Mouse (Mus musculus): Measurements from ENCODE around the gene Fbln1.
A peak's percentile ranks its signal among the peaks of the same experiment; 100 is the strongest.

The Fbln1 gene

GRCm38 (mm10) chr15:85206703-85207075, 940 bp downstream of the Fbln1 start:
- no peak for DNase-seq (ENCODE audit: low read depth)

GRCm38 (mm10) chr15:85207081-85207480, 1.3 kb downstream of the Fbln1 start:
- DNase-seq (ENCODE audit: low read depth), result no peak

DNA sequence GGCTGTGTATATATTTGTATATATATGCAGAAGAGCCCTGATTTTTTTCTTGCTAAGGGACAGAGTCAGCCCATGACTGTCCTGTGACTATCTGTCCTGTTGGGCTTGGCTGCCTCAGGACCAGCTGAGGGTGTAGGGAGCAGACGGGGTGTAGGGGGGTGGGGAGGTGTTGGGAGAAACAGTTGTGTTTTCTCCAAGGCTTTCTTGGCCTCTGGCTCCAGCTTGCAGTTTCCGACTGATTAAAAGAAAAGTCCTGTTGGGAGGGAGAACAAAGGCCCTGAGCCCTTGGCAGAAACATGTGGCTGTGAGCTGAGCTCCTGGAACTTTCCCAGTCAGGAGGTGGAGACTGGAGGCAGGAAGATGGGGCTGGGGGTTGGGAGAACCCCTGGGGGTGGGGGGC, 2.0 kb downstream of the Fbln1 start:
- DNase-seq (ENCODE audit: low read depth), result no peak

GRCm38 (mm10) chr15:85208332-85208731, 2.6 kb downstream of the Fbln1 start:
- no peak for DNase-seq (ENCODE audit: low read depth)

GRCm38 (mm10) chr15:85209341-85209740, 3.6 kb downstream of the Fbln1 start:
- DNase-seq (ENCODE audit: low read depth), result peak; percentile 25

GRCm38 (mm10) chr15:85210686-85211085, 4.9 kb downstream of the Fbln1 start:
- DNase-seq (ENCODE audit: low read depth), result no peak

DNA sequence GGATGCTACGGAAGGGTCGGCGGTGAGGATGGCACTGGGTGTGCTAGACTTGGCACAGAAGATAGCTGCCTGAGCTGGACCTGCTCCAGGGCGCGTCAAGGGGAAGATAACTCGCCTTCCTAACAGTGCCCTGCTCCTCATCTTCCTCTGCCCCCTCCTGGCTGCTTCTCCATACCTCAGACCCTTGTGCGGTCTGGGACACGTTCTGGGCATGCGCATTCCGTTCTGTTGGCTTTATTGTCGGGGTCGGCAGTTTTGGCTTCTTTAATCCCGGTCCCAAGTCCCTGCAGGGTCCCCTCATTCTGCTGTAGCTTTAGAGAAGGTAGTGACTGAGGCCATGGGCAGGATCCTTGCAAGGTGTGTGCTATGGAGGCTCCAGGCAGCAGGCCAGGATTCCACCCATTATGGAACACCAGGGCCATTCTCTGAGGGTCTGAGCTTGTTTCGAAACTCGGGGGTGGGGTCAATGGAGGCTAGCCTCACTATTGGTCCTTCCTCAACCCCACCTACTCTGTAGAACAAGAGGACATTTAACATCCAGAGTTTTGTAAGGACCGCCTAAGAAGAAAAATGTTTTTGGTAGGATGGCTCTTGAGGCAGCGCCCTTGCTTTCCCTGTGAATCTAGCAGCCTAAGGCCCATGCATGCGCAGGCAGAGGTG, 5.5 kb downstream of the Fbln1 start:
- DNase-seq (ENCODE audit: low read depth), result no peak

GRCm38 (mm10) chr15:85216069-85216813, 10.5 kb downstream of the Fbln1 start:
- DNase-seq (ENCODE audit: low read depth), result no peak

DNA sequence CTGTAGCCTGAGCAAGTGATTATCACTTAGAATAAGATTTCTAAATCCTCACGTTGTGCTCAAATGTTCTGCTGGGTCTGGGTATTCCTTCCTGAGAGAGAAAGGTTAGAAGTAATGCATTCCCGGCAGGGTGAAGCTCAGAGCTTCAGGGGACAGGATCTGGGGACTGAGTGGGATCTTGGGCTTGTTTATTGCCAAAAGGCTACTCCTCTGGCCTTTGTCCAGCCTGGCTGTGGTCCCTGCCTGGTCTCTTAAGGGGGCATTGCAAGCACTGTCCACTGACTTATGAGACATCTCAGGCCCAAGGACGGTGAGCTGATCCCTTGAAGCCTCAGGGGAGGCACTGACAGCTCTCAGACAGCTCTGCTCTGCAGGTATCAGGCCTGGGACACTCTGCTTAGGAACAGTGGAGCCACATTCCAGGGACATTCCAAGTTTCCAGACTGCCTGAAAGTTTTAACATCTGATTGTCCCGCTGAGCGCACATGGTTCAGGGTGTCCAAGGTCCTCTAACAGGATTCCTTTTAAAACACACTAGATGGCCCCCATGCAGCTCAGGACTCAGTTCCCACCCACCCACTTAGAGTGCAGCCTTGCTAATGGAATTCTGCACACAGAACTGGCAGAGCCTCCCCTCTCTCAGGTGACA, 13.0 kb downstream of the Fbln1 start:
- no peak for DNase-seq (ENCODE audit: low read depth)

DNA sequence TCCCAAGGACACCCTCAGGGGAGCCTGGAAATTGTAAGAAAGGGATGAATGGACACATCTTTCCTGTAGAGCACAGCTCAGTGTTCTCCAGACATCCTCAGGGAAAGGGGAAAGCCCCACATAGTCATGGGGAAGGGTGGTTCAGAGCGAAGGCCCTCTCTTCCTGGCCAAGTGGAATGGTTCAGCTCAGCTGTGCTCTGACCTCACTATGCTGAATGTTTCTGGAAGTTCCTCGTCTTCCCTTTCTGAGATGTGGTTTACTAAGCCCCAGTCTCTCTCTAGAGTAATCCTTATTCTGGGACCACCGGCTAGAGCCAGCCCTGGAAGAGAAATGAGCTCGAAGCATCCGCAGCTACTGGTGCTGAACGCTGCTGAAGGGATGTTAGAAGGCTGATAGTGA, 14.6 kb downstream of the Fbln1 start:
- DNase-seq (ENCODE audit: low read depth), result no peak

DNA sequence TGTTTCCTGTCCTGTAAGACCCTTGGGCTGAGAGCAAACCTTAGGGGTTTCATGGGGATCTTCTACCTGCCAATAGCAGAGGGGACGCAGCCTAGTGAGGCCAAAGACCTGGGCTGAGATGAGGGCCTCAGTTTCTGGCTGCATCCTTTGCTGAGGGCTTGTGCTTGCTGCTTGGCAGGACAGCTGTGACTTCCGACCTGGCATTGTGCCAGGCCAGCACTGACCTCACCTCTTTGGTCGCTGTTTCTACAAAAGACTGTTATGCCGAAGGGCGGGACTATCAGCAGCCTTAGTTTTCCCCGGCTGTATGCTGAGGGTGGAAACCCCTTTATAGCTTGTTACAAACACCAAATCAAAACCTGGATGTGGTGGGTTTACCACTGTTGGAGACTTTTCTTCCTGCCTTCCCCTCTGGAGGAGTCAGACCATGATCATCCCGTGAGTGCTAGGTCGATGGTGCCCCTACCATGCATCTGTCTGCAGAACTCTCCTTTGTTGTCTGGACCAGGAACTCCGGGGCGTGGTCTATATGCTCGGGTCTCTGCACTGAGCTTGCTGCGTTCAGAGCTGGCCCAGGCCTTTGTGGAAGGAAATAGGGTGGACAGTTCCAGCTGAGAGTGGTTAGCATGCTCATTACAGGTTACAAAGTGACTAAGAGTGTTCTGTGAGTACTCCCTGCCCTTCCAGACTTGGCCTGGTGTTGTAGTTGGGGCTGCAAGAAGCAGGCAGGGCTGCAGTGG, 15.5 kb downstream of the Fbln1 start:
- DNase-seq (ENCODE audit: low read depth), result no peak

DNA sequence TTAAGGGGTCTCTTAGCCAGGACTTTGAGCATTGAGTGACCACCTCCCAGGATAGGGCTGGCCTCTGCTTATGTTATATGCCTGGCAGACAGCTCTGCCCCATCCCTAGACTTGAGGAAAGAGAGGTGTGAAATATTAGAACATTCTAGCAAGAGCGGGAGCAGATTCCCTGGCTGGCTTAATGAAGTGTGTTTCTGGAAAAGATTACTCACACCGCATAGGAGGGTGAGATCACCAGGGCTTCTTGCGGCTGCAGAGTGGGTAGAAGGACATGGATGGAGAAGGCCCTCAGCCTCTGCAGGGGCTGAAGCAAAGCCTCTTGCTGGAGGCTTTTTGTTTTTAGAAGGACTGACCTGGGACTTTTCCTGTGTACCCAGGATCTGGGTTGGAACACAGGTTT, 19.9 kb downstream of the Fbln1 start:
- peak; percentile 15 for DNase-seq (ENCODE audit: low read depth)

DNA sequence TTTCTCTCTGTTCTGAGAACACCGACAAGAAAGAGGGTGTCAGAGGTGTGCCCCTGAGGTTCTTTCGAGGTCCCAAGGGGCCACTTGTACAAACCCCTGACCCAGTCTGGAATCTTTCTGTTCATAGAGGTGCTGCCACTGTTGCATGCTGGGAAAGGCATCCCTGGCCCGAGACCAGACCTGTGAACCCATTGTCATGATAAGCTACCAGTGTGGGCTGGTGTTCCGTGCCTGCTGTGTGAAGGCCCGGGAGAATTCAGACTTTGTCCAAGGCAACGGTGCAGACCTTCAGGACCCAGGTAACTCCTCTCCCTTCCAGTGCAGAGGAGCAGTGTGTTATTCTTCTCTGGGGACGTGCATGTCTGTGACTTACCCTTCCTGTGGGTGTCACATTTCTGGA, 21.1 kb downstream of the Fbln1 start:
- DNase-seq (ENCODE audit: low read depth), result no peak

DNA sequence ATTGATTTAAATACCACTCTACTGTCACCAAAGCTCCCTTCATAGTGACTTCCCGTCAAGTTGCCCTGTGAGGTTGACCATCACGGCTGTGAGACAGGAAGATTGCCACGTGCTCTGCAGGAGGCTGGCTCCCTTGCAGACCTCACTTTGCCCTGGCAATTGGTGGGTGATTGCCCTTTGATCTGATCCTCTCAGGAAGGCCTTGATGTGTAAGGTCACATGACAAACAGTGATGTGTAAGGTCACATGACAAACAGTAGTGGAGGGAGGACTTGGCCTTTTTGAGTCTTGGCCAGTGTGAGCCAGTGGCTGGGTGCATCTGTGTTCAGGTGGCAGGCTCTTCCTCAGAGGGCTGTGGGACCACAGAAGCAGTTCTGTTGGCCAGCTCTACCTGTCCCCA, 22.8 kb downstream of the Fbln1 start:
- DNase-seq (ENCODE audit: low read depth), result no peak

GRCm38 (mm10) chr15:85229960-85230535, 24.3 kb downstream of the Fbln1 start:
- DNase-seq (ENCODE audit: low read depth), result no peak

GRCm38 (mm10) chr15:85230613-85231012, 24.9 kb downstream of the Fbln1 start:
- DNase-seq (ENCODE audit: low read depth), result no peak

DNA sequence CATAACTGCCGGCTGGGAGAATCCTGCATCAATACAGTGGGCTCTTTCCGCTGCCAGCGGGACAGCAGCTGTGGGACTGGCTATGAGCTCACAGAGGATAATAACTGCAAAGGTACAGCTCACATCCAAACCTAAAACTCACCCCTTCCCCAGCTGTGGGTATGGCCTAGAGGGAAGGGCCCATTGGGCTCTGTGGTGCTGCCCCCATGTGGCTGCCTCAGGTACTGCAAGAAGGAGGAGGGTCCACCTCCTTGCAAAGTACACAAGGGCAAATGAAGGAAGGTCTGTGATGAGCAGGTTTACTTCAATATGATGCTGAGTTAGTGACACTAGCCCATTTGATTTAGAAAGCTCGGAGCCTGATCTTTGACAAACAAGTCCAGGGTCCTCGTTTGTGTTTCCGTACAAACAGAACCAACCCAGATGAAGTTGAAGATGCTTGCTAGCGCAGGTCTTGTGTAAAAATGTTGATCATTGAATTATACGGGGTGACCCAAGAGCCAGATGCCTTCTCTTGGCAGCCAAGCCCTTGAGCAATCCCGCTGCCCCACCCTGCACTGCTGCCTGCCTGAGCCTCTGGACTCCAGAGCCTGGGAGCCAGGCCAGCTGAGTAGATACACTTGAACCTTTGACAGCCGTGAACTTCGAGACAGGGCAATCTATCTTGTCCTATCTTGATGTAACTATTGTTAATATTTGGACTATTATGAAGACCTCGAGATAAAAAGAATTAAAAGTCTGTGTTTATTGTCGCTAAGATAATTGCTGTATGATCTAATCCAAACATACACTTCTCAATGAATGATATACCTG, 25.9 kb downstream of the Fbln1 start:
- peak; percentile 88 for DNase-seq (ENCODE audit: low read depth)

DNA sequence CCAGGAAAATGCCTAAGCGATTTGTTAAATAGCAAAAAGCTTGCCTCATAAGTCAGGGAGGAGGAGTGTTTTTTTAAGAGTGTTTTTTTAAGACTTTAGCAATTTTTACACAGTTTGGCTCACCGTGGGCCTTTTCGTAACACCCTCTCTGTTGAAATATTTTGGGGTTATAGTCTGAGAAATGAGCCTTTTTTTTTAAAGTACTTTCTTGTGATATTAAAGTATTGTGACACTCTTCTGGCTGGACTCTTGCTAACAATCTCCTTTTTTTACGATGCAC, 26.4 kb downstream of the Fbln1 start:
- peak; percentile 81 for DNase-seq (ENCODE audit: low read depth)

GRCm38 (mm10) chr15:85232543-85233250, 26.9 kb downstream of the Fbln1 start:
- no peak for DNase-seq (ENCODE audit: low read depth)

GRCm38 (mm10) chr15:85233251-85233611, 27.5 kb downstream of the Fbln1 start:
- no peak for DNase-seq (ENCODE audit: low read depth)

DNA sequence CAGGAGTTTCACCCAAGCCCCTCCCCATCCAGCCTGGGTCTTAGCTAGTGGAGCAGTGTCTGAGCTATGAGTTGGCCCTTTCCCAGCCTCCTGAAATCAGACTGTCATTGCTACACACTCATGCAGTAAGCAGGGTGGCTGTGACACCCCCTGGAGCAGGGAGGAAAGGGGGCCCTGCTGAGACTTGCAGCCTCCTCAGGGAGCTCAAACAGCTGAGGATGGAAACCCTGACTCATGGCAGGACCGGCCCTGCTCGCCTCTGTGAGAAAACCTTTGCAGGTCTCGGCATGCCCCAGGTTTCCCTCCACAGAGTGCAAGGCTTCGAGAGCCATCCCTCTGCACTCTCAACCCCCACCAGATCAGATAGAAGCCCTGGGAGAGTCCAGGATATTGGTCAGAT, 27.9 kb downstream of the Fbln1 start:
- DNase-seq (ENCODE audit: low read depth), result no peak

All from NIH3T3 (cell line).